Mouse (Mus musculus) cerebellum, postnatal 10 days (tissue): ENCODE data around the gene Kel.

ENCODE experiments used
- DNase-seq, 2 experiments: peaks; one replicate each; pipeline ENCODE4 v3.0.0; 2021; ENCODE audit warnings: mixed read lengths in 2 of 2

Kel gene

GRCm38 (mm10) chr6:41643227-41643626 is 60.9 kb downstream of the Kel start:
- no peak for DNase-seq

DNA sequence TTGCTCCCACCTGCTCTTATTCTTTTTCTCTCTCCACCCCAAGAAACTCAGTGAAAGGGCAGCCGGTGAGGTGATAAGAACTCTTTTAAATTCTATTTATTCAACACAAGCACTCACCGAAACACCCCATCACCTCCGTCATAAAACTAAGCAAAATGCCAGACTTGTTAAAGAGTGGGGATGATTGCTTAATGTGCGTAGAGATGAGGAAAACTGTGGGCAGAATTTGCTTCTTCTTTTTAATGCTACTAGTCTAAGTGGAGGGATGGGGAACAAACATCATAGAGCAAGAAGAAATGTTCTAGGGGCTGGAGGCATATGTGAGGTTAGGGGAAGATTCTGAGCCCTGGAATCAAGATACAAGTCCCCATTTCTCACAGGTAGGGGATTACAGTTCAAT is 61.4 kb downstream of the Kel start:
- DNase-seq: no peak

DNA sequence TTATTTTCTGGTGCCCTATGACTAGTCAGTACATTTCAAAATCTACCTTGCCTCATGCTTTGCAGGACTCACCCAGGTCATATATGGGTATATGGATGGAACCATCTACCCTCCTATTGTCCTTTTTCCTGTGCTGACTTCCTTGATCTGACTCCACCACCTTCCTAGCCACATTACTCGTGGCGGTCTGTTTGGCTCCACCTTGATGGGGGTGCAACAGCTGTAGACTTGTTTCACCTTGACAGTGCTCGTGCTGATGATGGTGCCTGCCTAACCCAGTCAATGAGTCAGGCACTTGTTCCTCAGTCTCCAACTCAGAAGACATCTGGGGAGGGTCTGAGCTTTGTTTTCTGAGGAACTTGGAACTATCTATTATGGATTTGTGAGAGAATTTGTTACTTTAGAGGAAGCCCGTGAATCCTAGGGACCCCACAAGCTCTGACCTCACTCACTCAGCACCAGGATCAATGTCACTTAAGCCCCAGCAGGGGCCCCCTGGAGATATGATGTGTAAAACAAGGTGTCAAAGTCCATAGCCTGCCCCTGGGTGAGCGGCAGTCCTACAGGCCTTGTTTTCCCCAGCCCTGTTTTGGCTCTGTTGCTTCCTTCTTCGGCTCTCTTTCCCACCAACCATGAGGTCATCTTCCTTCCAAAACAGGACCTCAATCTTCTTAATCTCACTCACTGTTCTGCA is 62.8 kb downstream of the Kel start:
- DNase-seq: no peak

- no peak for DNase-seq
These were observed 63.7 kb downstream of the Kel start for GRCm38 (mm10) chr6:41640449-41640848.

DNA sequence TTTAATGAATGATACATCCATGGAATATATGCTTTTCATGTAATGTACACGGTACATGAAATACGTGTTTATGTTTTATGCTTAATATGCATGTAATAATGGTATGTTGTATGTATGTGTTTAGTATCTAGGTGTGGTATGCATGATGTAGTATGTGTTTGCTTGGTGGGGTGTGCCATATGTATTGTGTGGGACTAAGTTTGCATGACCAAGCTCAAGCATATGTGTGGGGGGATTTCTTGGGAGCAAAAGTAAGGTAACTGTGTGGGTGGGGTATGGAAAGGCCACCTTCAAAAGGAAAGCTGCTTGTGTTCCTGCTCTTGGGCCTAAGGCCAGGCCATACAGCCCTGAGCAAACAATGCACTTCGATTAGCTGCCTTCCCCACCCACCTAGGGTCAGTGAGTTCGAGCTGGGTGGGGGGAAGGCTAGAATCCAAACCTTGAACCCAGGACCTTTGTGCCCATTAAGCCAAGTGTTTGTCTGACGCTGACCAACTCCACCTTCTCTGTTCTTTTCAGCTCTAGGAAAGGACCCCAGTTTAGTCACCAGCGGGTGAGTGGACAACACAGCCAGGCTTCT is 66.1 kb downstream of the Kel start:
- no peak for DNase-seq

GRCm38 (mm10) chr6:41637393-41637792 is 66.7 kb downstream of the Kel start:
- peak in 1 of 2 experiments; percentile 13 for DNase-seq
